9 mouse cellular contexts compared by ENCODE assay signal in the genomic region with DNA sequence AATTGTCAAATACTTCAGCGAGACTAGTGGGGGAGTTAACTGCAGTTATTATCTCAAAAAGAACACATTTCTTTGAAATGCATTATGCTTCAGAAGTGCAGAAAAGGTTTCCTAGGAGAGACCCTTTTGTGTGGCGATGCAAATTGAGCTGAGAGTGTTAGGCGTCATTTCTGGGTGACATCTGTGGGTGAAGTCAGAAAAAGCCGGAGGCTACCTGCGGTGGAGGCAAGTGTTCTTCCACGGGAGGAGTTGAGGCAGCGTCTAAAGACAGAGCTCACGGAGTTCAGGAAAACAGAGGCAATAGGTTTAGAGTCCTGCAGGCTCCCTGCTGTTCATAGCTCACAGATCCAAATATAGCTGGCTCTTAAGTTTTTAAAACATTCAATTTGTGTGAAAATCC. TPM values are rescaled to one million over a fixed set of nuclear protein-coding genes. Genes with fewer than 3 reads are reported as not detected.
DNase-seq lines count a peak whose midpoint lies in the region; ATAC-seq and TF ChIP-seq lines count a peak whose summit lies in the region.
"Had no signal": no experiment of that assay in that cellular context is flagged by ENCODE, and none has a peak within 500 bp of the region (broad histone marks: within the 10 kb centered on the region; RNA-seq: fewer than 3 reads in every experiment).

No protein-coding gene starts in this region.

- no peak overlapping the region for H3K4me3 ChIP-seq in embryonic facial prominence, embryonic 13.5 days
- H3K4me3 ChIP-seq in embryonic facial prominence, embryonic 10.5 days: no peak overlapping the region
- H3K4me3 ChIP-seq in kidney, embryonic 16.5 days (ENCODE audit: low read length): no peak overlapping the region
- H3K4me3 ChIP-seq in forebrain, embryonic 15.5 days: no peak overlapping the region
- peak overlapping the region; percentile 11; the same call in 1 of the 2 replicates for H3K4me3 ChIP-seq in midbrain, embryonic 16.5 days (ENCODE audit: low read depth, low read length)
- H3K4me3 ChIP-seq in thymus, adult 2 months (ENCODE audit: control insufficient read depth, insufficient read depth, low read length): no peak overlapping the region

- H3K27ac ChIP-seq in embryonic facial prominence, embryonic 13.5 days: no peak overlapping the region
- H3K27ac ChIP-seq in embryonic facial prominence, embryonic 10.5 days (replicated peaks): no peak overlapping the region
- no peak overlapping the region for H3K27ac ChIP-seq in kidney, embryonic 16.5 days (ENCODE audit: low read length)
- 0 out of 2 replicates have a peak overlapping the region, but pooled peaks have one; percentile 2 for H3K27ac ChIP-seq in forebrain, embryonic 15.5 days (replicated peaks)
- no peak overlapping the region for H3K27ac ChIP-seq in midbrain, embryonic 16.5 days (ENCODE audit: low read length)
- H3K27ac ChIP-seq in thymus, adult 2 months (ENCODE audit: control insufficient read depth, insufficient read depth, low read length): no peak overlapping the region

- no peak for TF ChIP-seq CTCF in thymus, adult 2 months (IDR thresholded peaks at IDR 0.05; ENCODE audit: borderline replicate concordance, control insufficient read depth, extremely low read depth, insufficient read depth, low read length, poor library complexity)

- H3K36me3 ChIP-seq in embryonic facial prominence, embryonic 13.5 days: no peaks in the 10 kb centered on the region
- H3K36me3 ChIP-seq in embryonic facial prominence, embryonic 10.5 days (replicated peaks): no peaks in the 10 kb centered on the region
- H3K36me3 ChIP-seq in kidney, embryonic 16.5 days (ENCODE audit: insufficient read depth, low read length): no peaks in the 10 kb centered on the region
- no peaks in the 10 kb centered on the region for H3K36me3 ChIP-seq in forebrain, embryonic 15.5 days
- H3K36me3 ChIP-seq in midbrain, embryonic 16.5 days (ENCODE audit: control insufficient read depth, insufficient read depth, low read length): no peaks in the 10 kb centered on the region
- no peaks in the 10 kb centered on the region for H3K36me3 ChIP-seq in thymus, adult 2 months (ENCODE audit: control insufficient read depth, insufficient read depth, low read length)

- peak overlapping the region; percentile 11; the same call in 1 of the 2 replicates for H3K4me2 ChIP-seq in embryonic facial prominence, embryonic 13.5 days
- peak overlapping the region; percentile 31 for H3K4me2 ChIP-seq in kidney, embryonic 16.5 days (replicated peaks; ENCODE audit: low read depth, low read length)
- peak overlapping the region; percentile 32 for H3K4me2 ChIP-seq in forebrain, embryonic 15.5 days (replicated peaks)
- peak overlapping the region; percentile 53 for H3K4me2 ChIP-seq in midbrain, embryonic 16.5 days (ENCODE audit: low read length)

- no peak for TF ChIP-seq POLR2A in thymus, adult 2 months (IDR thresholded peaks at IDR 0.05; ENCODE audit: control insufficient read depth, extremely low read depth, insufficient read depth, low read length, poor library complexity)

- H3K9ac ChIP-seq in embryonic facial prominence, embryonic 13.5 days: no peak overlapping the region
- H3K9ac ChIP-seq in kidney, embryonic 16.5 days (replicated peaks; ENCODE audit: low read length): no peak overlapping the region
- H3K9ac ChIP-seq in forebrain, embryonic 15.5 days (replicated peaks): no peak overlapping the region
- H3K9ac ChIP-seq in midbrain, embryonic 16.5 days (ENCODE audit: low read depth, low read length): peak overlapping the region; percentile 26; the same call in 1 of the 2 replicates

- DNase-seq in embryonic facial prominence, embryonic 10.5 days (ENCODE audit: low spot score): no peak
- no peak for DNase-seq in kidney, postnatal 36 days
- no peak for DNase-seq in left cerebral cortex, postnatal 10 days (ENCODE audit: extremely low spot score in 1 of 2, low spot score in 2 of 2)
- DNase-seq in thymus, adult 2 months: no peak
- DNase-seq: gastrocnemius, postnatal 25 days had no signal

- H3K9me3 ChIP-seq in embryonic facial prominence, embryonic 13.5 days: no peaks in the 10 kb centered on the region
- H3K9me3 ChIP-seq in embryonic facial prominence, embryonic 10.5 days: no peaks in the 10 kb centered on the region
- no peaks in the 10 kb centered on the region; the same call in 1 of the 2 replicates for H3K9me3 ChIP-seq in kidney, embryonic 16.5 days (ENCODE audit: low read length)
- H3K9me3 ChIP-seq in forebrain, embryonic 15.5 days: no peaks in the 10 kb centered on the region
- no peaks in the 10 kb centered on the region for H3K9me3 ChIP-seq in midbrain, embryonic 16.5 days (replicated peaks; ENCODE audit: control insufficient read depth, low read length, poor library complexity, severe bottlenecking)

- H3K4me1 ChIP-seq in embryonic facial prominence, embryonic 13.5 days: peaks cover 12% of the 10 kb centered on the region; the same call in 1 of the 2 replicates
- peaks cover 19% of the 10 kb centered on the region for H3K4me1 ChIP-seq in embryonic facial prominence, embryonic 10.5 days
- H3K4me1 ChIP-seq in kidney, embryonic 16.5 days (ENCODE audit: insufficient read depth, low read length): no peaks in the 10 kb centered on the region
- H3K4me1 ChIP-seq in forebrain, embryonic 15.5 days: peaks cover 12% of the 10 kb centered on the region
- H3K4me1 ChIP-seq in midbrain, embryonic 16.5 days (ENCODE audit: control insufficient read depth, insufficient read depth, low read length): peaks cover 16% of the 10 kb centered on the region
- peaks cover 4% of the 10 kb centered on the region for H3K4me1 ChIP-seq in thymus, adult 2 months (replicated peaks; ENCODE audit: control insufficient read depth, insufficient read depth, low read length)

- no peaks in the 10 kb centered on the region for H3K27me3 ChIP-seq in embryonic facial prominence, embryonic 13.5 days
- H3K27me3 ChIP-seq in embryonic facial prominence, embryonic 10.5 days (replicated peaks; ENCODE audit: low read depth, poor library complexity, severe bottlenecking): peaks cover 10% of the 10 kb centered on the region; the same call in 1 of the 2 replicates
- no peaks in the 10 kb centered on the region for H3K27me3 ChIP-seq in kidney, embryonic 16.5 days (ENCODE audit: insufficient read depth, low read length)
- no peaks in the 10 kb centered on the region for H3K27me3 ChIP-seq in forebrain, embryonic 15.5 days
- H3K27me3 ChIP-seq in midbrain, embryonic 16.5 days (ENCODE audit: control insufficient read depth, insufficient read depth, low read depth, low read length): no peaks in the 10 kb centered on the region
- H3K27me3 ChIP-seq in thymus, adult 2 months (ENCODE audit: control insufficient read depth, insufficient read depth, low read length): no peaks in the 10 kb centered on the region

- no peak for ATAC-seq in embryonic facial prominence, embryonic 13.5 days (ENCODE audit: insufficient number of reproducible peaks, insufficient read depth, low FRiP score, low TSS enrichment, low read depth)
- ATAC-seq in kidney, embryonic 16.5 days (ENCODE audit: low FRiP score, low TSS enrichment): no peak
- ATAC-seq in forebrain, embryonic 15.5 days (replicated peaks): no peak; the same call in 1 of the 2 replicates
- ATAC-seq in midbrain, embryonic 16.5 days: peak; percentile 59; the same call in 1 of the 2 replicates

- intact Hi-C loops in left cerebral cortex, postnatal 10 days (cut with DNase I): no loop called here

- 29% methylated on average over 8 of the region's 8 CpGs for WGBS in embryonic facial prominence, embryonic 13.5 days
- 31% methylated on average over 8 of the region's 8 CpGs for WGBS in embryonic facial prominence, embryonic 10.5 days
- 17% methylated on average over 8 of the region's 8 CpGs for WGBS in kidney, embryonic 16.5 days
- 8% methylated on average over 8 of the region's 8 CpGs for WGBS in forebrain, embryonic 15.5 days
- 4% methylated on average over 8 of the region's 8 CpGs for WGBS in midbrain, embryonic 16.5 days
- WGBS in thymus, adult 2 months: 72% methylated on average over 8 of the region's 8 CpGs

RNA-seq across cellular contexts. Expression of a gene that starts 44.1 kb away (rescaled TPM):
- polyA plus RNA-seq in embryonic facial prominence, embryonic 13.5 days (2015; fragmentation: Nextera tagmentation; extraction: Ambion mirVana): 1.7 and 1.8 TPM in 2 replicates
- 0.81 and 0.84 TPM in 2 replicates for polyA plus RNA-seq in embryonic facial prominence, embryonic 10.5 days (2016; fragmentation: Nextera tagmentation; extraction: Ambion mirVana)
- 1.9 and 2.1 TPM in 2 replicates for polyA plus RNA-seq in kidney, embryonic 16.5 days (2015; fragmentation: Nextera tagmentation; extraction: Ambion mirVana)
- polyA plus RNA-seq in forebrain, embryonic 15.5 days (2015; fragmentation: Nextera tagmentation; extraction: Ambion mirVana): 2.6 and 2.8 TPM in 2 replicates
- 2.4 and 2.6 TPM in 2 replicates for polyA plus RNA-seq in midbrain, embryonic 16.5 days (2015; fragmentation: Nextera tagmentation; extraction: Ambion mirVana)
- 10 to 100 TPM; 80.8 to 89.3 TPM for total RNA-seq in left cerebral cortex, postnatal 10 days (2021)
- 0.84 and 0.88 TPM in 2 replicates for polyA plus RNA-seq in thymus, adult 2 months (2012; rRNA removed)
